Mouse (Mus musculus) heart, adult 18-20 months (tissue): Measurements from ENCODE around the gene Slc5a2. TPM values are rescaled to one million over a fixed set of nuclear protein-coding genes. Genes with fewer than 3 reads are reported as not detected.

ENCODE experiments used
- DNase-seq, 2 experiments: peaks; one replicate each; pipeline ENCODE4 v3.0.0; 2021 to 2022; ENCODE audit warnings: mixed read lengths in 1 of 2
- total RNA-seq, 2 experiments: library from RNA; stranded (reverse); gene quantifications; 2 replicates each; pipeline ENCODE4 v1.2.3; 2021

Slc5a2 gene
- total RNA-seq, 2 experiments from 2014 or later = not detected

DNA sequence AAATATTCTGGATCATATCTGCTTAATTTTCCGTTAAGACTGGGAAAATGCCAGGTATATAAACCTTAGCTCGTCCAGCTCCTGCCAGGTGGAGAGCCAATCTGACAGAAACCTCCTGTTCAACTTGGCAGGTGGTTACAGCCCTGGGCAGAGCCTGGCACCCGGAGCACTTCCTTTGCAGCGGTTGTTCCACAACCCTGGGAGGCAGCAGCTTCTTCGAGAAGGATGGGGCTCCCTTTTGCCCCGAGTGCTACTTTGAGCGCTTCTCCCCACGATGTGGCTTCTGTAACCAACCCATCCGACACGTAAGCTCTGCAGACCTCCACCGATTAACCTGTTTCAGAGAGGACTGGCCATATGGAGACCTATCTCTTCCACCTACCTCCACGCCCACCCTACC, 13.5 kb upstream of the Slc5a2 start:
- no peak for DNase-seq

DNA sequence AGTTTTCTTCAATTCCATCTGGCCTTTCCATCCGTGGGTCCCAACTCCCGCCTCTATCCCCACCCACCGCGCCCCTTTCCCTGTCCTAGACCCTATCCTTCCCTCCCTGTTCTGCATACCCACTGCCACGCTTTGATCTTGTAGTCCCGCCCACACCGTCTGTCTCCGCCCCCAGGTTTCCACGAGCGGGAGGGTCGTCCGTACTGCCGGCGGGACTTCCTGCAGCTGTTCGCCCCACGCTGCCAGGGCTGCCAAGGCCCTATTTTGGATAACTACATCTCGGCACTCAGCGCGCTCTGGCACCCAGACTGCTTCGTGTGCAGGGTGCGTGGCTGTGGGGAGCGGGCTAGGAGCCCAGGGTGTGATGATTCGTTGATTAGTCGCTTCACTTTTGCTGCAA, 12.8 kb upstream of the Slc5a2 start:
- no peak for DNase-seq

DNA sequence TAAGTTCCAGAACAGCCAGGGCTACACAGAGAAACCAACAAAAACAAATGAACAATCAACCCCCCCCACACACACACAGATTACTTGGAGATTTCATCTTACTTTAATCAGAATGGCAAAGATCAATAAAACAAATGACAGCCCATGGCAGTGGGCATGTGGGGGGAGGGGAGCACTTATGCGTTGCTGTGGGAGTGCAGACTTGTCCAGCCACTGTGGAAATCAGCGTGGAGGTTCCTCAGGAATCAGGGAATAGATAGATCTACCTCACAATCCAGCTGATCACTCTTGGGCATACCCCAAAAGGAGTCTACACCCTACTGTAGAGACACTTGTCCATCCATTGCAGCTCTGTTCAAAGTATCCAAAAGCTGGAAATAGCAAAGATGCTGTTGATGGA, 10.5 kb upstream of the Slc5a2 start:
- no peak for DNase-seq

DNA sequence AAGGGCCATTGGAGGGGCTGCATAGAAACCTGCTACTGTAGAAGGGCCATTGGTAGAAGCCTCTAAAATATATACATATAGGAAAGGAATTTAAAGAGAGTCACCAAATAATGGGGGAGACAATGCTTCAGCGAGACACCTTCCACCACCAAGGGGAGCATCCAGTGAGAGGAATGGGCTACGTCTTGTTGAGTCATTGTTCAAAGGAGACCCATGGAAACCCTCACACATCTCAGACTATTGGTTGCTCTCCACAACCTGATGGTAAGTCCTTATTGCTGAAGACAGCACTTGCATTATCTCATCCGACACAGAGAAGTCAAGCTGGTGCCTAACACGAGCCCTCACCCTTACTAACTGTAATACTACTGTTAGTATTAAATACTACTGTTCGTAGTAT, 9.7 kb upstream of the Slc5a2 start:
- DNase-seq = no peak

DNA sequence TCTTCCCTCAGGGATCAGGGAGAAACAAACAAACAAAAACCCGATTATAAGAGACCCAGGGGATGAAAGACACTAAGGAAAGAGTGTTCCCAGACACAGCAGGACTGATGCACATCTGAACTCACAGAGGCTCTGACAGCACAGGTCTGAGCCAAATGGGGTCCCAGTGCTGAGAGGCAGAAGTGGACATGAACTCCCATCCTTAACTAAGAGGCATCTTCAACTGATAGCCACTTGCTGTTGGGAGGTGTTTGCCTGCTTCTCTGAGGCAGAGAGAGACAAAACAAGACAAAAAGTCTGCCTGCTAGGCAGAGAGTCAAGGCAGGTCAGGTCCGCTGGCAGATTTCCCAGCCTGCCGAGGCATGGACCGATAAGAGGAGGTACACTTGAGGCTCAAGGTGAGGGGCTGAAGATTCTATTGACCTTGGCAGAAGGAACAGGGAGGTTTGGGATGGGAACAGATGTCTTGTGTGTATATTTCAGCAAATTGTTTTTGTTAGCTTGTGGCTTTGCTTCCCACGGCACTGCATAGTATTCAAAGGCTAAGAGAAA, 8.6 kb upstream of the Slc5a2 start:
- DNase-seq = peak in 1 of 2 experiments; percentile 59

DNA sequence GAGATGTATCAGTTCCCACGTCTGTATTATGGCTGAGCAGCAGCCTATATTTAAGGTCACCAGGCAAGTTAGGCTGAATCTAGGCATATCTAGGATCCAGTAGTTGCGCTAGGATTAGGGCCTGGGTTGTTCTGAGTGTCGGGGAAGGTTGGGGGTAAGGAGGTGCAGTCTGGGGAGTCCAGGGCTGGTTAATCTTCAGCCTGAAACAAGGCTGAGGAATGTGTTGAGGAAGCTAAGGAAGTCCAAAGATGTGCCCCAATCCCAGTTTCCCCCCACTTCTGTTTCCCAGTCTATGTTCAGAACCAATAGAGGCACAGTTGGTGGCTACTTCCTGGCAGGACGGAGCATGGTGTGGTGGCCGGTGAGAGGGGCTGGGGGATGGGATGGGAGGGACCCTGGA, 599 bp downstream of the Slc5a2 start:
- no peak for DNase-seq

DNA sequence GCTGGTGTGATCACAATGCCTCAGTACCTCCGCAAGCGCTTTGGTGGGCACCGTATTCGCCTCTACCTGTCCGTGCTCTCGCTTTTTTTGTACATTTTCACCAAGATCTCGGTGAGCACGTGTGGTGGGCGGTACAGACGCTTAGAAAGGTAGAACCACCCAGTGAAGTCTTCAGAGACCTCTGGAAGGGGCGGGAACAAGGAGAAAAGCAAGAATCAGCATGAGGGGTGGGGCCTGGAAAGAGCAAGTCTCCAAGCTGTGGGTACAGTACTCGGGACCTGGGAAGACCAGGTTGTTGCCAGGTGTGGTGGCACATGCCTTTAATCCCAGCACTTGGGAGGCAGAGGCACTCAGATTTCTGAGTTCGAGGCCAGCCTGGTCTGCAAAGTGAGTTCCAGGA, 1.9 kb downstream of the Slc5a2 start:
- DNase-seq = no peak

DNA sequence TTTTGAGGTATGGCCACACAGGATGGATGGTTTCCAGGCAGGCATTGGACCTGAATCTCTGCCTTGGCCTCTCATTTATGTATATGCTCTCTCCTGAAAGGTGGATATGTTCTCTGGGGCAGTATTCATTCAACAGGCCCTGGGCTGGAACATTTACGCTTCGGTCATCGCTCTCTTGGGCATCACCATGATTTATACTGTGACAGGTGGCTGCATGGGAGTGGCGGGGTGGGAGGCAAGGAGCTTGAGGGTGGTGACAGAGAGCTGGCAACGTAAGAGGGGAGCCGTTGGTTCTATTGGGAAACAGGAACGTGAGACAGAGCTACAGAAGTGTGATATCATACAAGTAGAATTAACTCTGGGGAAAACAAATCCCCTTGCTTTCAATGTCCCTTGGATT, 2.4 kb downstream of the Slc5a2 start:
- no peak for DNase-seq

DNA sequence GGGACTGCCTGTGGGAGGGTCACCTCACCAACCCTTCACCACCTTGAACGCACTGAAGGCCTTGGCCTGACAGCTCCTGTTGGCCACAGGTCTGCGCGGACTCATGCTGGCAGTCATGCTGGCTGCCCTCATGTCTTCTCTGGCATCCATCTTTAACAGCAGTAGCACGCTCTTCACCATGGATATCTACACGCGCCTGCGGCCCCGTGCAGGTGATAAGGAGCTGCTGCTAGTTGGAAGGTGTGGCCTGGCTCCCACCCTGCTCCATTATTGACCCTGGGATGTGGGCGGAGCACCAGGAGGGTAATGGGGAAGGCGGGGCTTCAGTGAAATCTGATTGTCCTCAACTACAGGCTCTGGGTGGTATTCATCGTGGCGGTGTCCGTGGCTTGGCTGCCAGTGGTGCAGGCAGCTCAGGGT, 5.0 kb downstream of the Slc5a2 start:
- no peak for DNase-seq

DNA sequence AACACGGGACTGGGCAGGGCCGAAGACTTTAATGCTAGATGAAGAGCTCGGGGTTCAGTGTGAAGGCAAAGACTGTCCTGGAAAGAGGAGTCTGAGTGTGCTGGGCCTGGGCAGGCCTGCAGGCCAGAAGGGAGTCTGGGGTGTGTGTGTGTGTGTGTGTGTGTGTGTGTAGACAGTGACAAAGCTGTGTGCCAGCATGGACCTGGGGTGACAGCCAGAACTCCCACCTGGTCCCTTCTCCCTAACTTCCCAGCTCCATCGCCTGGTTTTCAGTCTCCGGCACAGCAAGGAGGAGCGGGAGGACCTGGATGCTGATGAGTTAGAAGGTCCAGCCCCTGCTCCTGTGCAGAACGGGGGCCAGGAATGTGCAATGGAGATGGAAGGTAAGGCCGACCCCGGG, 6.0 kb downstream of the Slc5a2 start:
- no peak for DNase-seq

DNA sequence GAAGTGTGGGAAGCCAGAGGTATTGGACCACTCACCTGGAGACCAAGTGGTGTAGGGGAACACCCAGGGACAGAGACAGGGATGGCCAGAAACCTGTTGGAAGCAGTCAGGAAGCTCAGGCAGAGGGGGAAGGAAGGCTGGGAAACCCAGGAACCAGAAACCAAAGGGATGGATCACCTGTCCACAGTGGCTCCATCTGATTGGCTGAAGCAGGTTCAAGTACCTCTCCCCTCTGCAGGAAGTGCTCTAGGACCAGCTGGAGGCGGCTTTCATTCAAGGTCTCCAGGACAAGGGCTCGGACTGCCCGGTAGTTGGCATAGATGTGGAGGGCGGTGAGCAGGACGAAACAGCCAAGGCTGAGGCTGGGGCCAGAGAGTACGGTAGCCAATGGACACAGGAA, 10.6 kb downstream of the Slc5a2 start:
- no peak for DNase-seq

DNA sequence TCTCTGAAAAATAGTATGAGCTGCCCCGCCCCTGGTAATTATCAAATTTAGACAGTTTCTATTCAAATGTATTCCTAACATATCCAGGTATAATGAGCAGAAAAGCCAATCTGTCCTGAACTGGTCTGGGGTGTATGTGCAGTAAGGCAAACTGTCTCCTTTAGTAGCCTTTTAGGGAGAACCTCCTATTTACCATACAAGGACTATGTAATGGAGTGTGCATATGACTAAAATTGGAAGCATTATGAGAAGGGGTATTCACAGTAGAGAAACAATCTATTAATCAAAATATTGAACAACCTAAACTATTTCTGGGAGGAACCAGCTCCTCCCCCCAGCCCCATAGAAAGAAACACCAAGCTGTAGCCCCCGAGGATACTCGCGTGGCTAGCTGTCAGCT, 14.3 kb downstream of the Slc5a2 start:
- no peak for DNase-seq

DNA sequence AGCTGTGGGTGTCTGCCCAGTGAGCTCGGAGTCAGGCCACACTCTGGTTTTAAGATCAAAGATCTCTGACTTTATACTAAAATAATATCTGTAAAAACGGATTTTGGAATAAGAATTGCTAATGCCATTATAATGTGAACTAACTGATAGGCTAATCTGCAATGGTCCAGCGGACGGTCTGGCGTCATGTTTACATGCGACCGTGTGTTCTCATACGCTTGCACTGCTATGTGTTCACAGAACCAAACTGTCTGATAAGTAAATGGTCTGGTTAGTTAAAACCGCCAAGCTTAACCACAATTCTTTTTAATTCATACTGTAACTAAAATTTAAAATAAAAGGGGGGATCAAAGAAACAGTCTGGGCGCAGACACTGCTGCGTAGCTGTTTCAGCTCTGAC, 16.3 kb downstream of the Slc5a2 start:
- DNase-seq = no peak

DNA sequence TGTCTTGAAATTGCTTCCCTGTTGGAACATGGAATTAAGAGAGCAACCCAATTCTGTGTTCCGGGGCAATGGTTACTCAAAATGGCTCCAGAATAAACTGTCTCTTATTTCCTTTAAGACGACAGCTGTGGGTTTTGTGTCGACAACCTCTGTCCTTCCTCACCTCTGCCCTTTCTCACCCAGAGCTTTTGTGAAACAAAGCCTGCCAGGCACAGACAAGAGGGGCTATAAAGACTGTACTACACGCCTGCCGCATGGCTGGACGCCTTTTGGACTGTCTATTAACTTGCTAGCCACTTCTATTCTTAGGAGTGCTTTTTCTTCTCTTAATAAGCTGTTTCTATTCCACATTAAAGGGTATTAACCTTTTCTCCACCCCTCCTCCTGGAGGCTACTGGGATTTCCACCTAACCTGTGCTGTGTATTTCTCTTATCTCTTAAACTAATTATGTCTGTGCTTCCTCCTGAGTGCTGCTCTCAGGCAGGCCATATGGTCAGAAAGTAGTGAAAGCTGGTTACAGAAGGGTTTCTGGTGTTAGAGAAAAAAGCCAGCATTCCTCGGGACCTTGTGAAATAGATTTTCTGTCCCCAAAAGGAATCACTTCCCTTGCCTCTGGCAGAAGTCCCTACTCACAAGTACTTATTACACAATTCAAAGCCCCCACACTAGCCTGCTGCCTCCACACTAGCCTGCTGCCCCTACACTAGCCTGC, 17.2 kb downstream of the Slc5a2 start:
- no peak for DNase-seq

DNA sequence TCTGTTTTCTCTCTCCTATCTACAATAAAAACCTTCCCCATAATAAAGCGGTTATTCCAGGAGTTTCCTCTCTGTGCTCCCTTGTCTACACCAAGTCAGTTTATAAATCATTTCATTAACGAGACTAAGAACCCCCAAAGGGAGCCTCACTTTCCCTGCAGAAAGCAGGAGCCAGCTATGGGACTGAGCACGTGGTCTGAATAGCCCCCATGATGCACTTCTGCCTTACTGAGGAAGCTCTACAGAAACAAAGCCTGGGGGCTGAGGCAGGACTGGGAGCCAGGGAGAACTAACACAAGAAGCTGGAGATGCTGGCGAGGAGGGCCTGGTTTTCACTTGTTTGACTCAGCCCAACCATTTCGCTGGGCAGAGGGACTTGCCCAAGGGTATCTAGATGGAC, 18.6 kb downstream of the Slc5a2 start:
- no peak for DNase-seq

DNA sequence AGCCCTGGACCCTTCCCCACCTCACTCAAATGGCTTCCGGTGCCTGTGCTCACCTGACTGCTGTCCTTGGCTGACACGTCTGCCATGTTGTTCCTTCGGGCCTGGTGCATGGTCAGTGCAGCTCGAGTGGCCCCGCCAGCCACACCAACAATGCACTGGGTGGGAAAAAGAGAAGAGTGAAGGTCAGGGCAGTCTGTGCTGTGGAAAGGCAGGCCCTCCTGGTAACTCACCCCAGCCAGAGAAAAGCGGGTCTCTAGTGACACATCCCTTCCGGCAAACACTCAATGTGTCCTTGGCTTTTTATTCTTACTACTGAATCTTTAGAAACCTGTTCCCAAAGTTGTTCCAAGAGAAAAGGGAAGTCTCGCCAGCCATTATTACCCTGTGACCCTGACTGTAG, 19.6 kb downstream of the Slc5a2 start:
- no peak for DNase-seq

DNA sequence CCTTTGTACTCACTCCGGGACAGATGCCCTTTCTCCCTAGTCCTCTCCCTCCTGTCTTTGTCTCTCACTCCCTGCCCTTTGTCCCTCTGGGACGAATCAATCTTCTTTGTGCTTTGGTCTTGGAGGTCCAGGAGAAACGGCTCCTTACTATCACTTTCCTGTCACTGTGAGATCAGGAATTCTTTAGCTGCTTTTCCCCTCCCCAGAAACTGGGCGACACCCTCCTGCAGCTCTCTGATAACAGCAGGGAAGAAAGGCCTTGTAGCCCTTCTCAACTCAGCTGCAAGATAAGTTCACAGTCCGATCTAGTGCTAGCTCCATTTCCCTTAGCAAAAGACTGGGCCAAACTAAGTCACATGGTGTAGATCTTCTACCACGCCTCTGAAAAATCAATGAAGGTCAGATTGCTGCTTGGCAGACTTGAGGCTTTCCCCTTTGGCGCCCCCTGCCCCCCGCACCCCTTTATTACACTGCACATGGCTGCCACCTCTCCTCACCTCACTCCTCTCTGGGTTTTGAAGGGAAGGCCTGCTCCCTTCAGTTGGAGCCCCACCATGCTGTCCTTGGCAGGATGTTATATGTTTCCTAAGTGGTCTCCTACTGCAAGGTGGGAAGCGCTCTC, 23.6 kb downstream of the Slc5a2 start:
- no peak for DNase-seq

DNA sequence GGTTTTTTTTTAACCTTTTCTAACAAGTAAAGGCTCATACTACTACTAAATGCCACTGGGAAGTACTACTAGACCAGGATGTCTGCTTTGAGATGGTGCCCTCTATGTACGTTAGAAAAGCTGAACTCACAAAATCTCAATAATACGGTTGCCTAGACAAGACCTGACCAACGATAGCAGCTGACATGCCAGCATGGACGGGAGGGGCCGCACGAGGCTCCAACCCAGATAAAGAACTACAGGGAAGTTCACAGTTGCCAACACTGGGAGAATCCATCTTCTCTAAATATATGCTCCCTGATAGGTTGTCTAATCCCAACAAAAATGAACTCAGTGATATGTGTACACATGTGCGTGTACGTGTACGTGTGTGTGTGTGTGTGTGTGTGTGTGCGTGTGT, 29.3 kb downstream of the Slc5a2 start:
- DNase-seq = no peak

DNA sequence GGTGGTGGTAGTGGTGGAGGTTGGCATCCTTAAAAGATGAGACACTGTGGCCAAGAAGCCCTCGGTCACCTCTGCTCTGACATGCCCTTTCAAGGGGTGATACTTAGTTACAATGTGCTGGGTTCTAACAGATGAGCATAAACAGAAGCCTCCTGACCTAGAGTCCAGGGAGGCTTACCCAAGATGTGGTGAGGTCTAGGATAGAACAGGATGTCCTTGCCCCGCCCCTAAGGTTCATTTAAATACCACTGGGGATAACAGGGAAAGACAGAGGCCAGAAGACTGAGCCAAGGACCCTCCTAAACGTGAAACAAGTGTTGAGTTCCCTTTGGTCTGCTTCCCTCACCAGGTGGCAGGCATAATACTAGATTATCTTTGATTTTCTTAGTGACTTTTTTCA, 31.1 kb downstream of the Slc5a2 start:
- no peak for DNase-seq

DNA sequence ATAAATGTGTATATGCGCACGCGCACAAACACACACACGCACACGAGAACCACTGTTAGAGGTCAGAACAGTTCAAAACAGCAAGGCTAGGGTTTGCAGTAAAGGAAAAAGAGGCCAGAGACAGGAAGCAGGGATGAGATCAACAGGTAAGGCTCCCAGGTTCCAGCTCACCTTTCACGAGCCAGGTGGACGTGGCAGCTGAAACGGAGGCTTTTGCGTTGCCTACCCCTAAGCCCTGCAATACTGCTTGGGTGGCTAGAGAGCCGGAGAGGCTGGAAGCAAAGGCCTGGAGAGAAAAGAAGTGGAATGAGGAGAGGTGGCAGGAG, 31.8 kb downstream of the Slc5a2 start:
- no peak for DNase-seq

DNA sequence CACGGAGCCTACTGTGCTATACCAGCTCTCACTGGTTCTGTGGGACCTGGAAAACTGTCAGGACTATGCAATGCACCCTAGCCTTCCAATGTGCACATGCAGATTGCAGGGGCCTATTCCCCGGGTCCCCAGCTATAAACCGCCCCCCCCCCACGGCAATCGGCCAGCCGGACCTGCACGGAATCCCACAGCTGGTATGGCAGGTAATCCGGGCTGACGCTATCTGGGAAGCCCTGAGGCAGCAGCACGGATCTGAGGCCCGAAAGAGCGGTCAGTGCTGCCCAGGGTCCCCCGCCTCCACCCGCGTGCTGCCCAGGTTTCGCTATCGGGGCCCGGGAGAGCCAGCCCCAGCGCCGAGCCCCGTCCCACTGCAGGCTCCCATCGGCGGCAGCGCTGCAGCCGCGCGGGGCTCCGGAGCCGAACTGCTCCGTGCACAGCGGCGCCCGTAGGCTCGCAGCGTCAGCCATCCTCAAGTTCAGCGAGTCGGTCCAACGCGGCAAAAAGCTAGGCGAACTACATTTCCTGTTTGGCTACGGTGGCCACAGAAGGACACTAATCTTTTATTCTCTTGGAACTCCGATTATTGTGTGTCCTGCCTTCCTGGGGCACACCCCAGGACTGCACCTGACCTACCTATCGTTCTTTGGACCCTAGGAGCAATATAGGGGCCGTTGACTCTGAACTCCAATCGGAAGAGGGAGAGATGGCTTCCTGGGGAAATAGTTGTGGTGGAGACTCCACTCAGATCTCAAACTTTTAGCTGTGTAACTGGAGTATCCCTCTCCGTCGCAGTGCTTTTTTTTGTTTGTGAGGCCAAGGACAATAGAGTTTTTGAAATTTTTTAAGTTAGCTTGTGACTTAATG, 32.4 kb downstream of the Slc5a2 start, which contains the start of gene BC017158:
BC017158 (minus strand) TSS at position 554 of the 864 bp plus-strand sequence.
- peak; percentile 88 to 92 for DNase-seq

DNA sequence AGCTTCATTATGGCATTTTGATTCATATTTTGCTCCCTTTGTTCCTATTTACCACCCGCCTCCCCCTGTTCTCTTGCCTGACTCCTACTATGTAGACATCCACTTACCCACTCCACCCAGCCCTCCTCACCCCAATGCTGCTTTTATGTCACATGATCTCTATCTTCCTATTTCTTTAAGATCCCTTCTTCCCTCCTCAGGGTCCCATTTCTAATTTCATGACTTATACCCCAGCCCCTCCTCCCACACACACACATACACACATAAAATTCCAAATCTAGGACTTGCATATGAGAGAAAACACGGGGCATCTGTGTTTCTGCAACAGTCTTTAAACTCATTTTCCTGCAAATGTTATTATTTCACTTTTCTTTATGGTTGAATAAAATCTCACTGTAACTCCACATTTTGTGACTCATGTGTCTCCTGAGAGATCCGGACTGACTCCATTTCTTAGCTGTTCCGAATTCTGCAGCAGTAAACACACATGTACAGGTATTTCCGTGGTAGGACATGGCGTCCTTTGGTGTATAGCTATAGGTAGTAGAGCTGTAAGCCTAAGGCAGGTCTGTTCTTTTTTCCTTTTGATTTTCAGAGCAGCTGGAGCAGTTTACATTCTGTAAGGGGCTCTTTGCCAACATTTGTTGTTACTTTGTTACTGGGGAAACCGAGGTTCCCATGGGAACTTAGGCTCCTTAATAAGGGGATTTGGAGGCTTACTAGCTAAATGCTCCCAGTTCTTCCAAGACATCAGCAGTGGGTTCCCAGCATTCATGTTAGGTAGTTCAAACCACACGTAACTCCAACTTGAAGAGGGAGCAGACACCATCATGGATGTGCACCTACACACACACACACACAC, 33.3 kb downstream of the Slc5a2 start:
- no peak for DNase-seq
